Mouse (Mus musculus) megakaryocyte, embryonic 14.5 days (primary cell): ENCODE results near the gene Zfp526. TPM values are rescaled to one million over a fixed set of nuclear protein-coding genes. Genes with fewer than 3 reads are reported as not detected.
A peak's percentile ranks its signal among the peaks of the same experiment; 100 is the strongest.

Source experiments
- H3K27me3 ChIP-seq: replicated peaks from 2 replicates; pipeline ENCODE3; 2012; ENCODE audit warnings: inconsistent platforms
- H3K36me3 ChIP-seq: replicated peaks from 2 replicates; pipeline ENCODE3; 2012; ENCODE audit warnings: low read length, inconsistent platforms, mixed read lengths
- H3K4me1 ChIP-seq: 2 replicates; pipeline ENCODE4 v1.6.1; 2012; ENCODE audit warnings: inconsistent platforms
- H3K4me3 ChIP-seq: replicated peaks from 2 replicates; pipeline ENCODE3; 2012; ENCODE audit warnings: moderate library complexity, mild to moderate bottlenecking, inconsistent platforms
- H3K9me3 ChIP-seq: 2 replicates; pipeline ENCODE4 v1.6.1; 2012; ENCODE audit warnings: inconsistent platforms
- FLI1 ChIP-seq: IDR thresholded peaks from 2 replicates; pipeline ENCODE4 v1.6.1; 2012; ENCODE audit warnings: low read length, inconsistent platforms, mixed read lengths
- GATA1 ChIP-seq: IDR thresholded peaks from 3 replicates; pipeline ENCODE4 v1.6.1; 2012; ENCODE audit warnings: mixed read lengths, low read length, inconsistent platforms, borderline replicate concordance
- polyA plus RNA-seq: library from polyadenylated mRNA; stranded (reverse); fragments of >175 nt; gene quantifications from 2 replicates; pipeline ENCODE4 v1.2.3, GENCODE M21; 2012; ENCODE audit warnings: low replicate concordance; ENCODE audit not compliant: insufficient read depth

Zfp526 gene
- polyA plus RNA-seq, 1 experiment: 4.8 TPM

- TF ChIP-seq GATA1 (no peak), FLI1 (no peak)
- H3K4me3 ChIP-seq: peak within 1 kb of the TSS; percentile 98
- no peaks in the 10 kb centered on the region for H3K27me3 ChIP-seq
- H3K4me1 ChIP-seq: peaks cover 60% of the 10 kb centered on the region
- H3K36me3 ChIP-seq: peaks cover 27% of the 10 kb centered on the region
- H3K9me3 ChIP-seq: no peaks in the 10 kb centered on the region
These were observed 46.1 kb downstream of the Zfp526 start, which contains the start of gene Cic for GRCm38 (mm10) chr7:25267301-25267750. TSS of gene Cic (plus strand) at chr7:25267704.

GRCm38 (mm10) chr7:25267751-25268463 lies 46.7 kb downstream of the Zfp526 start:
- peaks cover 32% of the 10 kb centered on the region for H3K36me3 ChIP-seq
- H3K27me3 ChIP-seq: no peaks in the 10 kb centered on the region
- H3K9me3 ChIP-seq: no peaks in the 10 kb centered on the region
- peak overlapping the region; percentile 98 for H3K4me3 ChIP-seq
- TF ChIP-seq GATA1: no peak
- no peak for TF ChIP-seq FLI1
- peaks cover 64% of the 10 kb centered on the region for H3K4me1 ChIP-seq

- peak overlapping the region; percentile 98 for H3K4me3 ChIP-seq
- no peaks in the 10 kb centered on the region for H3K9me3 ChIP-seq
- peaks cover 69% of the 10 kb centered on the region for H3K4me1 ChIP-seq
- H3K27me3 ChIP-seq: no peaks in the 10 kb centered on the region
- TF ChIP-seq GATA1 (no peak), FLI1 (no peak)
- peaks cover 39% of the 10 kb centered on the region for H3K36me3 ChIP-seq
These were observed 47.4 kb downstream of the Zfp526 start for GRCm38 (mm10) chr7:25268588-25268987.

- no peaks in the 10 kb centered on the region for H3K9me3 ChIP-seq
- TF ChIP-seq GATA1: no peak
- H3K4me3 ChIP-seq: peak overlapping the region; percentile 98
- peaks cover 44% of the 10 kb centered on the region for H3K36me3 ChIP-seq
- H3K4me1 ChIP-seq: peaks cover 73% of the 10 kb centered on the region
- H3K27me3 ChIP-seq: no peaks in the 10 kb centered on the region
These were observed 47.8 kb downstream of the Zfp526 start for GRCm38 (mm10) chr7:25269029-25269428.

- Histone ChIP-seq H3K9me3 (no peaks in the 10 kb centered on the region), H3K36me3 (peaks cover 50% of the 10 kb centered on the region), H3K27me3 (no peaks in the 10 kb centered on the region), H3K4me1 (peaks cover 75% of the 10 kb centered on the region), H3K4me3 (peak overlapping the region; percentile 98)
- TF ChIP-seq FLI1 (no peak), GATA1 (no peak)
These were observed 48.5 kb downstream of the Zfp526 start for GRCm38 (mm10) chr7:25269545-25270271.

- Histone ChIP-seq H3K4me1 (peaks cover 88% of the 10 kb centered on the region), H3K27me3 (no peaks in the 10 kb centered on the region), H3K4me3 (peak overlapping the region; percentile 98), H3K9me3 (no peaks in the 10 kb centered on the region), H3K36me3 (peaks cover 63% of the 10 kb centered on the region)
- TF ChIP-seq FLI1: no peak
- no peak for TF ChIP-seq GATA1
These were observed 49.7 kb downstream of the Zfp526 start for GRCm38 (mm10) chr7:25270652-25271633.

GRCm38 (mm10) chr7:25271651-25272444 lies 50.6 kb downstream of the Zfp526 start:
- TF ChIP-seq GATA1 (no peak), FLI1 (no peak)
- H3K4me1 ChIP-seq: peaks cover 88% of the 10 kb centered on the region
- peak overlapping the region; percentile 33 for H3K4me3 ChIP-seq
- H3K27me3 ChIP-seq: no peaks in the 10 kb centered on the region
- H3K36me3 ChIP-seq: peaks cover 71% of the 10 kb centered on the region
- H3K9me3 ChIP-seq: no peaks in the 10 kb centered on the region

- Histone ChIP-seq H3K27me3 (no peaks in the 10 kb centered on the region), H3K4me1 (peaks cover 92% of the 10 kb centered on the region), H3K9me3 (no peaks in the 10 kb centered on the region), H3K4me3 (peak overlapping the region; percentile 85), H3K36me3 (peaks cover 73% of the 10 kb centered on the region)
- TF ChIP-seq FLI1 (no peak), GATA1 (no peak)
These were observed 51.4 kb downstream of the Zfp526 start for GRCm38 (mm10) chr7:25272445-25273258.
